Mouse (Mus musculus): ENCODE data around the gene Rbl1.

DNA sequence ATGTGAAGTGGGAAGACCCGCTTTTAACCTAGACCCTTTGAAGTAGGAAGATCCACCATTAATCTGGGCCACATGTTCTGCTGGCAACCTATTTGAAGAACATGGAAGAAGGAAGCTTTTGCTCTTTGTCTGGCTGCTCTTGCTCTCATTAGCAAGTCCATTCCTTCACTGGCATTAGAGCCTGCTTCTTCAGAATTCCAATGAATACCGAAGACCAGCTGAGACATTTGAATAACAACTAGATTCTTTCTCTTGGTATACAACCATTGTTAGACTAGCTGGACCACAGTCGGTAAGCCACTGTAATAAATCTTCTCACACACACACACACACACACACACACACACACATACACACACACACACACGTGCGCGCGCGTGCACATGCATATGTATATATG lies 31.6 kb upstream of the Rbl1 start:
- TF ChIP-seq GATA1 (IDR thresholded peaks at IDR 0.05; ENCODE audit: borderline replicate concordance, low read length) (no peak), FLI1 (IDR thresholded peaks at IDR 0.05; ENCODE audit: low read length) (no peak)

Measured in megakaryocyte, embryonic 14.5 days (primary cell).